Mouse (Mus musculus) midbrain, embryonic 16.5 days (tissue): ENCODE data around the gene Pde8a. TPM values are rescaled to one million over a fixed set of nuclear protein-coding genes. Genes with fewer than 3 reads are reported as not detected.

Source experiments
- ATAC-seq: fragments of 200-750 bp; cut with Nextera tagmentation; 2 replicates; pipeline ENCODE4 v1.8.0; 2017; ENCODE audit warnings: moderate TSS enrichment
- H3K27ac ChIP-seq: fragments of 300-500 bp; sonication (generic); 2 replicates; pipeline ENCODE4 v1.5.1; 2014; ENCODE audit warnings: mild to moderate bottlenecking, low read length, mixed read lengths
- H3K27me3 ChIP-seq: fragments of 300-500 bp; sonication (generic); 2 replicates; pipeline ENCODE4 v1.6.1; 2014; ENCODE audit warnings: low read depth, low read length, mixed read lengths; ENCODE audit not compliant: control insufficient read depth, insufficient read depth
- H3K36me3 ChIP-seq: fragments of 300-500 bp; sonication (generic); 2 replicates; pipeline ENCODE4 v1.6.1; 2014; ENCODE audit warnings: mild to moderate bottlenecking, low read length, moderate library complexity, mixed read lengths; ENCODE audit not compliant: control insufficient read depth, insufficient read depth
- H3K4me1 ChIP-seq: fragments of 300-500 bp; sonication (generic); 2 replicates; pipeline ENCODE4 v1.6.1; 2014; ENCODE audit warnings: mild to moderate bottlenecking, low read length, mixed read lengths; ENCODE audit not compliant: control insufficient read depth, insufficient read depth
- H3K4me2 ChIP-seq: fragments of 300-500 bp; sonication (generic); 2 replicates; pipeline ENCODE4 v1.6.1; 2014; ENCODE audit warnings: mild to moderate bottlenecking, low read length, mixed read lengths
- H3K4me3 ChIP-seq: fragments of 300-500 bp; sonication (generic); 2 replicates; pipeline ENCODE4 v1.5.1; 2014; ENCODE audit warnings: low read depth, mild to moderate bottlenecking, low read length, moderate library complexity, mixed read lengths
- H3K9ac ChIP-seq: fragments of 300-500 bp; sonication (generic); 2 replicates; pipeline ENCODE4 v1.6.1; 2014; ENCODE audit warnings: low read depth, low read length, mixed read lengths
- H3K9me3 ChIP-seq: fragments of 300-500 bp; sonication (generic); replicated peaks from 2 replicates; pipeline ENCODE4 v1.6.1; 2014; ENCODE audit warnings: mild to moderate bottlenecking, low read length, mixed read lengths; ENCODE audit not compliant: control insufficient read depth, poor library complexity, severe bottlenecking
- WGBS: fragments of 180-500 bp; shearing (Covaris S2); extraction: QIAGEN DNeasy Blood & Tissue Kit; methylation state at CpG from one replicate; pipeline ENCODE4 v1.1.7; 2014; 5-methylcytosine and 5-hydroxymethylcytosine counted together
- polyA plus RNA-seq: library from polyadenylated mRNA; unstranded; fragments of >200 nt; fragmentation: Nextera tagmentation; extraction: Ambion mirVana; gene quantifications from 2 replicates; pipeline ENCODE4 v1.2.1, GENCODE M21; 2015

Pde8a gene
- polyA plus RNA-seq, 1 experiment from 2014 or later: 1.6 TPM

DNA sequence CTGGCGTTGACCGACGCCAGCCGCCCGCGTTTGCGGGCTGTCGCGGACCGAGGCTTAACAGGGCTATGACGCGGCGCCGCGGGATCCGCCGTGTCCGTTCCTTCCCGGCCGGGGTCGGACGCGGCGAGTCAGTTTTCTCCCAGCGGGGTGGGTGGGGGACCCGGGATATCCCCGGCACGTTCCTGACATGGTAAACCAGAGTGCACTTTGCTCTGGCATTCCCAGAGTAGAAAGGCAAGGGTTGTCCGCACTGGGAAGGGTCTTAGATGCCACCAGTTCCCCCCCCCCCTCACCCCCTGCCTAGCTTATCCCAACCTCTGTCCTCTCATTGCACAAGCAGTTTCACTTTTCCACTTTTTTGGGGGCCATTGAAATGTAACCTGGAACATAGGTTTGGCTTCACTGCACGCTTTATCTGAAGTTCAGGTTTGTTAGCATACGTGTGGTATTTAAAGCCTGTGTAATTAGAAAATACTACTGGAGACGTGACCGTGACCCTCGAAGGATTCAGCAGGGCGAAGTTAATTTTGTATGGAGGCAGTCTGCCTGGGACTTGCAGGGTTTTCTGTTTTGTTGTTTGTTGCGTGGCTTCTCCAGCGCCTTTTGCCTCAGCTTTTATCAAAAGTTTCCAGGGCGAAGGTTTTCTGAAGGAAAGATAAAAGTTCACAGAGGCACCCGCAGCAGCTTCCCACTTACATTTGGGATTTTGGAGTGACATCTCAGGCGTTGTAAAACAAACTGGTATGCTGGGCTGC lies 934 bp downstream of the Pde8a start:
- peaks cover 7% of the 10 kb centered on the region; the same call in 1 of the 2 replicates for H3K4me1 ChIP-seq
- no peaks in the 10 kb centered on the region for H3K36me3 ChIP-seq
- H3K4me2 ChIP-seq: peak overlapping the region; percentile 53
- no peak for ATAC-seq
- no peak overlapping the region for H3K27ac ChIP-seq
- WGBS: 4% methylated on average over 37 of the region's 40 CpGs
- no peaks in the 10 kb centered on the region for H3K9me3 ChIP-seq
- peak overlapping the region; percentile 40 for H3K4me3 ChIP-seq
- peaks cover 34% of the 10 kb centered on the region for H3K27me3 ChIP-seq
- H3K9ac ChIP-seq: no peak overlapping the region

DNA sequence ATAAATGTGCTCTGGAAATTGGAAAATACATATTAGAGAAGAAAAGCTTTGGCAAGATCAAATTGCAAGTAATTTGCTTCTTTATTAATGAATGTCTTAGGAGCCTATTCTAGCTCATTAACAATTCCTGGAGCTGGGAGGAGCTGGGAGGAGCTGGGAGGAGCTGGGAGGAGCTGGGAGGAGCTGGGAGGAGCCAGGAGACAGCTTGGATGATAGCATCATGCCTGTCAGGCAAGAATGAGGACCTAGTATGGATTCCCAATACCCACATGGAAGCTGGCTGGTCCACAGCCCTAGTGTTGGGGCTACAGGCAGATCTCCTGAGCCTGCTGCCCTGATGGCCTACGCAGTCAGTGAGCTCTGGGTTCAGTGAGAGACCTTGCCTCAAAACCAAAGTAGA lies 2.6 kb downstream of the Pde8a start:
- peaks cover 30% of the 10 kb centered on the region for H3K27me3 ChIP-seq
- WGBS: 100% methylated on average over 1 of the region's 1 CpGs
- peaks cover 7% of the 10 kb centered on the region; the same call in 1 of the 2 replicates for H3K4me1 ChIP-seq
- ATAC-seq: no peak
- no peak overlapping the region for H3K4me3 ChIP-seq
- no peak overlapping the region for H3K4me2 ChIP-seq
- H3K9ac ChIP-seq: no peak overlapping the region
- no peaks in the 10 kb centered on the region for H3K36me3 ChIP-seq
- no peak overlapping the region for H3K27ac ChIP-seq
- no peaks in the 10 kb centered on the region for H3K9me3 ChIP-seq

DNA sequence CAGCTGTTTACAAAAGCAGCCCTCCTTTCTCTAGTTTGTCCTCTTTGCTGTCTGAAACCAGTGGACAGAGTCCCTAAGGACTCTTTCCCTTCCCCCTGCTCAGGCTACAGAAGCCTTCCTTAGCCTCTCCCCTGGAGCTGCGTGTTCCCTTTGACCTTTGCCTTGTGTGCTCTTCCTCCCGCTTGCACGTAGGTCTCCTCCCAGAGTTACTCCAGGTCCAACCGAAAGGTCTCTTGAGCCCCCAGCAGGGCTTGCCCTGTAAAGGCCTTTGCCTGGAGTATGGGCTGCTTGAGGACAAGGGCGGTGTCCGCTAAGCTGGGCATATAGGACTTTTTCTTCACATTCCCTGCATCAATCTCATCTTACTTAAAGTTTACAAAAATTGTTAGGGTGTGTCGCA lies 5.9 kb downstream of the Pde8a start:
- Histone ChIP-seq H3K4me2 (no peak overlapping the region), H3K9ac (no peak overlapping the region), H3K27ac (no peak overlapping the region), H3K4me3 (no peak overlapping the region), H3K27me3 (peaks cover 16% of the 10 kb centered on the region), H3K4me1 (no peaks in the 10 kb centered on the region), H3K36me3 (no peaks in the 10 kb centered on the region), H3K9me3 (no peaks in the 10 kb centered on the region)
- no peak for ATAC-seq
- 57% methylated on average over 7 of the region's 7 CpGs for WGBS

DNA sequence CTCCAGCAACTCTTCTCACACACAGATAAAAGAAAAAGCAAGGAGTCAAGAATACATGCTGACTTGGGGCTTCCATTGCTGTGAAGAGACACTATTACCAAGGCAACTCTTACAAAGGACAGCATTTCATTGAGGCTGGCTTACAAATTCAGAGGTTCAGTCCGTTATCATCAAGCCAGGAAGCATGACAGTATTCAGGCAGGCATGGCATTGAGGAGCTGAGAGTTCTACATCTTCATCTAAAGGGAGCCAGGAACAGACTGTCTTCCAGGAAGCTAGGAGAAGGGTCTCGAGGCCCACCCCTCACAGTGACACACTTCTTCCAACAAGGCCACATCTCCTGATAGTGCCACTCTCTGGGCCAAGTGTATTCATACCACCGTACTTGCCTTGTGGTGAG lies 7.0 kb downstream of the Pde8a start:
- Histone ChIP-seq H3K4me3 (no peak overlapping the region), H3K9ac (no peak overlapping the region), H3K27ac (no peak overlapping the region), H3K27me3 (peaks cover 11% of the 10 kb centered on the region), H3K4me1 (no peaks in the 10 kb centered on the region), H3K4me2 (no peak overlapping the region), H3K9me3 (no peaks in the 10 kb centered on the region), H3K36me3 (no peaks in the 10 kb centered on the region)
- ATAC-seq: no peak
- 54% methylated on average over 3 of the region's 3 CpGs for WGBS

DNA sequence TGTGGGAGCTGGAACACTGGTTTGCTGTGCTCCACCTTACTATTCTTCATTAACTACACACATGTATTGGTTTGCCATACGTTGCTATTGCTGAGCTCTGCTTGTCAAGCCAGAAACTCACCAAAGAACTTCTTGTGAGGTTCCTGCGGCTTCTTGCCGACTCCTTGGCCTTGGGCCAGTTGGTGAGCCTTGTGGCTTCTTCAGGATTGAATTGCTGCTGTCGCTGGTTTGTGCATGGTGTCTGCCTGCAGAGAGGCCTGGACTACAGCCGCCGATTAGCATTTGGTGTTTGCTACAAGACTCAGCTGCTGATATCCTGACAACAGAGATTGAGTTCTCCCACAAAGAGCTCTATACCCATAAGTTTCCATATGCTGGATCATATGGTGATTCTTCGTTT lies 10.9 kb downstream of the Pde8a start:
- WGBS: 88% methylated on average over 7 of the region's 7 CpGs

DNA sequence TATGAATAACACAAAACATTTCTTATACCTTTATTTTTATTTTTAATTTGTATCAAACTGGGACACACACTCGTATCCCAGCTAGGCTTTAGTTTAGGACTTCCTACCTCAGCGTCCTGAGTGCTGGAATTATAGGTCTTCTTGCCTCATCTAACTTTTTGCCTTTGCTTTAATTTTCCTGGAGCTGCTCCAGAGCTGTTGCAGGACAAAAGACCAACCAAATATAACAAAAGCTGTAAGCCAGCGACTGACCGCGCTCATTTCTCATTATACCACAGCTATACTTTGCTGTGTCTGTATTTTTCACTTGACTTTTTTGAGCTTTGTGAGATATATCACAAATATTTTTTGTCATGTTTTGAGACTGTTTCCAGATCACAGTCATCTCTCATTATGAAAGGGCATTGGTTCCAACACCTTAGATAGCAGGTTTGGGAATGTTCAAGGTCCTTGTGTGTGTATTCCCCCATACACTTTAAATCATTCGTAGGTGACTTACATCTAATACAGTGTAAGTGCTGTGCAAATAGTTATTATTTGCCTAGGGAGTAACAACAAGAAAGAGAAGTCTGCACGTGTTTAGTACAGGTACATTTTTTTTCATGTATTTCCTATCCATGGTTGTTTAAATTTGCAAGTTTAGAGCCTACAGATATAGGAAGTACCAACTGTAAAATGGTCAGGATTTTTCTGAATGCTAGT lies 16.8 kb downstream of the Pde8a start:
- no peaks in the 10 kb centered on the region for H3K27me3 ChIP-seq
- H3K4me3 ChIP-seq: no peak overlapping the region
- WGBS: 85% methylated on average over 7 of the region's 7 CpGs
- no peak overlapping the region for H3K4me2 ChIP-seq
- H3K36me3 ChIP-seq: no peaks in the 10 kb centered on the region
- H3K9ac ChIP-seq: no peak overlapping the region
- no peaks in the 10 kb centered on the region for H3K9me3 ChIP-seq
- H3K4me1 ChIP-seq: no peaks in the 10 kb centered on the region
- no peak overlapping the region for H3K27ac ChIP-seq
- ATAC-seq: no peak

More for the DNA sequence above, 10.9 kb downstream of the Pde8a start:
- Histone ChIP-seq H3K9ac (no peak overlapping the region), H3K4me3 (no peak overlapping the region), H3K4me1 (no peaks in the 10 kb centered on the region), H3K27ac (no peak overlapping the region), H3K4me2 (no peak overlapping the region), H3K36me3 (no peaks in the 10 kb centered on the region), H3K27me3 (no peaks in the 10 kb centered on the region), H3K9me3 (no peaks in the 10 kb centered on the region)
- no peak for ATAC-seq

DNA sequence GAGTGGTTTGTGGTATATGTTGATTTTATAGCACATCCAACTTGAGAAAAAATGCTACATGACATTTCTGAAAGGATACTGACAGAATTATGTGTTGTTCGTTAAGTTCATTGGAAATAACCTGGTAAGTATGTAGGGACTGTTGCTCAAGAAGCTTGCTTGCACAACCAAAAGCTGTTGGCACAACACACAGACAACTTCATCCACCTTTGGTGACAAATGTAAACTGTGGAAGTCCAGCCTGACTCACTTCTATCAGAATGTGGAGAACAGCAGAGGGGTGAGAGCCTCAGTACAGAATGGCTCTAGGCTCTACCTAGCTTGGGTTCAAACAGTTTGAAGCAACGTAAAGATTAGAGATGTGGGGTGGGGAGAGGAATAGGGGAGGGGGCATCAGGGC lies 19.3 kb downstream of the Pde8a start:
- Histone ChIP-seq H3K4me1 (no peaks in the 10 kb centered on the region), H3K4me2 (no peak overlapping the region), H3K36me3 (no peaks in the 10 kb centered on the region), H3K27me3 (no peaks in the 10 kb centered on the region), H3K9me3 (no peaks in the 10 kb centered on the region), H3K4me3 (no peak overlapping the region), H3K9ac (no peak overlapping the region), H3K27ac (no peak overlapping the region)
- ATAC-seq: no peak
- WGBS: 83% methylated on average over 2 of the region's 2 CpGs

DNA sequence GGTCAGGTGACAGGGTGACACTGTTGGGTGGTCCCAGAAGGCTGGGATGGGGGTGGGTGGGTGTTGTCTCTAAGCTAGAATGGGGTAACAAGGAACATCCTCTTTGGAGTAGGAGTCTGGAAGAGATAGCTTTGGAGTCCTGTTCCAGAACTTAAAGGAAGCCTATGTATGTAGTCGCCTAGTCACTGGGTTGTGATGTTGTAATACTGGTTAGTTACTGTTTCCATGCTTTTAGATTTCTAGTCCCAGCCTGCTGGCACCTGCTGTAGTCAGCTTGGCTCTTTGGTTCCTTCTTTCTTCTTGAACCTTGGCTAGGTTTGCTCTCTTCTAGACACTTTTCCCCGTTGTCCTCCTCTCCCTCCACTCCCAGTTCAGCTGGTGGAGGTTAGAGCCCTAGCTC lies 21.7 kb downstream of the Pde8a start:
- no peaks in the 10 kb centered on the region for H3K9me3 ChIP-seq
- H3K36me3 ChIP-seq: no peaks in the 10 kb centered on the region
- H3K27ac ChIP-seq: no peak overlapping the region
- no peak overlapping the region for H3K4me2 ChIP-seq
- H3K4me3 ChIP-seq: no peak overlapping the region
- no peak for ATAC-seq
- no peaks in the 10 kb centered on the region for H3K27me3 ChIP-seq
- no peak overlapping the region for H3K9ac ChIP-seq
- no peaks in the 10 kb centered on the region for H3K4me1 ChIP-seq
- whole genome bisulfite sequencing: 91% methylated on average over 2 of the region's 2 CpGs

DNA sequence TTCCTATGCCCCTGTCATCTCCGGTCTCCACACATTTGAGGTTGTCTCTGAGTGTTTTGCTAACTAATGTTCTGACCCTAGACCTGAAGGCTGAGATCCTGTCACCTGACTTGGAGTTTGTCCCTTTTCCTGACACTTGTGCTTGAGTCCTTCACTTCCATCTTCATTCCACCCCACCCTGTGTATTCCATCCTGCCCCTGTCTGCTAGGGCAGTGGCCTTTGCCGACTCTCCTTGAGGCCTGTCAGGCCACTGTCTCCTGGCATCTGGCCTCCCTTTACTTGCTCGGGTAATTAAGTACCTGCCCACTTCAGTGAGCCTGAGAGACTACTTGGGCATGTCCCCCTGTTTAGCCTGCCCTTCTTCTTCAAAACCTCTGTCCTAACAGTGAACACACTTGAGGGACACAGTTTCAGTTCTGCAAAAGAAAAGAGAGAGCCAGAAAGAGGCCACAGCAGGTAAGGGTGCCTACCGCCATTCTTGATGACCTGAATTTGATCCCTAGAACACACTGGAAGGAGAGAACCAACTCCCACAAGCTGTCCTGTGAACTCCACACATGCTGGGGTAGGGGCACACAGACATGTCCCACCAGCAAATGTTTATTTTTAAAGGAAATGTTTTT lies 22.3 kb downstream of the Pde8a start:
- Histone ChIP-seq H3K4me1 (no peaks in the 10 kb centered on the region), H3K36me3 (no peaks in the 10 kb centered on the region), H3K4me3 (no peak overlapping the region), H3K9ac (no peak overlapping the region), H3K4me2 (no peak overlapping the region), H3K27ac (no peak overlapping the region), H3K27me3 (no peaks in the 10 kb centered on the region), H3K9me3 (no peaks in the 10 kb centered on the region)
- WGBS: 76% methylated on average over 4 of the region's 4 CpGs
- ATAC-seq: no peak
